Mouse (Mus musculus) midbrain, postnatal 0 days (tissue): ENCODE data around the gene Syngr4. TPM values are rescaled to one million over a fixed set of nuclear protein-coding genes. Genes with fewer than 3 reads are reported as not detected.

Experiments used
- ATAC-seq: fragments of 200-750 bp; cut with Nextera tagmentation; 2 replicates; pipeline ENCODE4 v1.8.0; 2017; ENCODE audit warnings: moderate number of reproducible peaks, mild to moderate bottlenecking, moderate TSS enrichment, moderate library complexity; ENCODE audit not compliant: low FRiP score
- DNase-seq: peaks from one replicate; pipeline ENCODE4 v3.0.0-alpha.2; 2015; ENCODE audit warnings: low spot score
- H3K27ac ChIP-seq: fragments of 300-500 bp; sonication (generic); 2 replicates; pipeline ENCODE4 v1.5.1; 2014; ENCODE audit warnings: low read depth, mild to moderate bottlenecking, low read length, mixed read lengths
- H3K27me3 ChIP-seq: fragments of 300-500 bp; sonication (generic); 2 replicates; pipeline ENCODE4 v1.6.1; 2014; ENCODE audit warnings: low read length, control low read depth, mixed read lengths; ENCODE audit not compliant: insufficient read depth
- H3K36me3 ChIP-seq: fragments of 300-500 bp; sonication (generic); 2 replicates; pipeline ENCODE4 v1.6.1; 2014; ENCODE audit warnings: low read length, control low read depth, mixed read lengths; ENCODE audit not compliant: insufficient read depth
- H3K4me1 ChIP-seq: fragments of 300-500 bp; sonication (generic); 2 replicates; pipeline ENCODE4 v1.6.1; 2014; ENCODE audit warnings: mild to moderate bottlenecking, control low read depth, antibody characterized with exemption, low read length, mixed read lengths; ENCODE audit not compliant: insufficient read depth
- H3K4me2 ChIP-seq: fragments of 300-500 bp; sonication (generic); 2 replicates; pipeline ENCODE4 v1.6.1; 2014; ENCODE audit warnings: low read depth, mild to moderate bottlenecking, low read length, mixed read lengths; ENCODE audit not compliant: poor library complexity, severe bottlenecking
- H3K4me3 ChIP-seq: fragments of 300-500 bp; sonication (generic); 2 replicates; pipeline ENCODE4 v1.5.1; 2014; ENCODE audit warnings: low read depth, mild to moderate bottlenecking, low read length, moderate library complexity
- H3K9ac ChIP-seq: fragments of 300-500 bp; sonication (generic); replicated peaks from 2 replicates; pipeline ENCODE4 v1.6.1; 2014; ENCODE audit warnings: mild to moderate bottlenecking, low read length, moderate library complexity, mixed read lengths; ENCODE audit not compliant: poor library complexity, severe bottlenecking
- H3K9me3 ChIP-seq: fragments of 300-500 bp; sonication (generic); 2 replicates; pipeline ENCODE4 v1.6.1; 2016; ENCODE audit warnings: low read length, control low read depth
- CTCF ChIP-seq: IDR thresholded peaks from 2 replicates; pipeline ENCODE4 v1.5.1; 2016; ENCODE audit warnings: antibody characterized with exemption, mild to moderate bottlenecking
- WGBS: fragments of 180-500 bp; shearing (Covaris S2); extraction: QIAGEN DNeasy Blood & Tissue Kit; methylation state at CpG from one replicate; pipeline ENCODE4 v1.1.7; 2014; 5-methylcytosine and 5-hydroxymethylcytosine counted together
- polyA plus RNA-seq: library from polyadenylated mRNA; unstranded; fragments of >200 nt; fragmentation: Nextera tagmentation; extraction: Ambion mirVana; gene quantifications from 2 replicates; pipeline ENCODE4 v1.2.1, GENCODE M21; 2015
- total RNA-seq: library from RNA; depleted of rRNA; stranded (reverse); fragments of >200 nt; gene quantifications from 2 replicates; pipeline ENCODE4 v1.2.3, GENCODE M21; 2014

The Syngr4 gene
- total and polyA plus RNA-seq, 2 experiments from 2014 or later = 0.30 TPM; not detected in 1

- Histone ChIP-seq H3K9me3 (no peaks in the 10 kb centered on the region), H3K27ac (no peak overlapping the region), H3K9ac (no peak overlapping the region), H3K27me3 (peaks cover 4% of the 10 kb centered on the region; the same call in 1 of the 2 replicates), H3K4me2 (no peak overlapping the region), H3K4me3 (no peak overlapping the region), H3K4me1 (0 out of 2 replicates have a peak, but pooled peaks cover 2% of the 10 kb centered on the region), H3K36me3 (peaks cover 17% of the 10 kb centered on the region)
- TF ChIP-seq CTCF = no peak
- WGBS = 70% methylated on average over 4 of the region's 4 CpGs
- DNase-seq (no peak), ATAC-seq (no peak)
These were observed 37.5 kb downstream of the Syngr4 start for GRCm38 (mm10) chr7:45859008-45859407.

- ATAC-seq (no peak), DNase-seq (no peak)
- H3K27me3 ChIP-seq = peaks cover 3% of the 10 kb centered on the region; the same call in 1 of the 2 replicates
- peak overlapping the region; percentile 36; the same call in 1 of the 2 replicates for H3K9ac ChIP-seq
- 10% methylated on average over 28 of the region's 30 CpGs for WGBS
- H3K4me3 ChIP-seq = peak overlapping the region; percentile 24
- no peak for TF ChIP-seq CTCF
- H3K4me2 ChIP-seq = peak overlapping the region; percentile 42
- 0 out of 2 replicates have a peak, but pooled peaks cover 2% of the 10 kb centered on the region for H3K4me1 ChIP-seq
- H3K27ac ChIP-seq = peak overlapping the region; percentile 18; the same call in 1 of the 2 replicates
- H3K36me3 ChIP-seq = peaks cover 25% of the 10 kb centered on the region
- no peaks in the 10 kb centered on the region for H3K9me3 ChIP-seq
These were observed 39.3 kb downstream of the Syngr4 start for GRCm38 (mm10) chr7:45856950-45857901.

- Histone ChIP-seq H3K9ac (no peak overlapping the region), H3K36me3 (peaks cover 24% of the 10 kb centered on the region), H3K4me2 (no peak overlapping the region), H3K4me3 (no peak overlapping the region), H3K27me3 (no peaks in the 10 kb centered on the region), H3K4me1 (0 out of 2 replicates have a peak, but pooled peaks cover under 1% of the 10 kb centered on the region), H3K27ac (no peak overlapping the region), H3K9me3 (no peaks in the 10 kb centered on the region)
- no peak for TF ChIP-seq CTCF
- no peak for DNase-seq
- ATAC-seq = no peak
- WGBS = 87% methylated on average over 12 of the region's 12 CpGs
These were observed 43.4 kb downstream of the Syngr4 start for GRCm38 (mm10) chr7:45853089-45853488.

DNA sequence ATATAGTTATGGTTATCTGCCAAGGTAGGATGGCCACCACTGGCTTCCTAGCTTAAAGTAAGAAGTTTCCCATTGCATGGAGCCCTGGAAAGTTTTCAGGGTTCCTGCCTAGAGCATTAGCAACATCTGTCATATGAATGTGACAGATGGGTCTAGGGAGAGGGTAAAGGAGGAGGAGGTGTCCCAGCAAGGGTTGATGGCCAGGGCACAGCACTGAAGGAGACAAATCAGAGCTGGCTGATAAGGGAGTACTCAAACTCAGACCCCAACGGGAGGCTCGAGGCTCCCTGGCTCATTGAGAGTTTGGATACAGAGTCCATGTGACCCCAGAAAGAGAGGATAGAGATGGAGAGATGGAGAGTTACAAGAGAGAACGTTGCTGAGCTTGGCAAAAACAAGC, 45.9 kb downstream of the Syngr4 start:
- 79% methylated on average over 3 of the region's 3 CpGs for WGBS

DNA sequence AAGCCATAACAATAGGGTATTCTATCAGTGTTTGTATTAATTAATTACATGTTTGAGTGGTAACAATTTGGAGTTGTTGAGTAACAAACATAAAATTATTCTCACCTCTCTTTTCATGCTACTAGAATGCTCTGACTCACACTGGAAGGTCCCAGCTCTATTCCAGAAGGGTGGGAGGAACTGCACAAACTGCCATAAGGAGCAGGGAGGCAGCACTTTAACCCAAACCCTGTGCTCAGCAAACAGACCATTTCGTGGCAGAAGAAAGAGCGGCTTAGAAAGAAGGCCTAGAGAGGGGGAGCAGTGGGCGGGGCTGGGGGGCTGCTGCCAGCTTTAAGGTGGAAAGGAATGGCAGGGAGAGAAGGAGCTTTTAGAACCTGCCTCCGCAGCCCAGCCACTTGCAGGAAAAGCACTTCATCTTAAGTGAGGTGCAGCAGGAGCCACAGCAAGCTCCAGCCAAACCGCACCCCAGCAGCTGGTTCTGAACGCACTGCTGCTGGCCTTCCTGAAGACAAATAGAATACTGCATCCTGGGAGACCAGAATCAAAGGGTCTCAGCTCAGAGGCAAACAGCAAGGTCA, 48.0 kb downstream of the Syngr4 start:
- Histone ChIP-seq H3K9me3 (no peaks in the 10 kb centered on the region), H3K27ac (no peak overlapping the region), H3K36me3 (peaks cover 13% of the 10 kb centered on the region), H3K4me3 (no peak overlapping the region), H3K4me1 (no peaks in the 10 kb centered on the region), H3K27me3 (no peaks in the 10 kb centered on the region), H3K4me2 (no peak overlapping the region), H3K9ac (no peak overlapping the region)
- no peak for TF ChIP-seq CTCF
- DNase-seq = no peak
- WGBS = 8% methylated on average over 6 of the region's 6 CpGs
- no peak for ATAC-seq

More for the DNA sequence above, 45.9 kb downstream of the Syngr4 start:
- peaks cover 19% of the 10 kb centered on the region for H3K36me3 ChIP-seq
- no peaks in the 10 kb centered on the region for H3K27me3 ChIP-seq
- H3K9ac ChIP-seq = no peak overlapping the region
- H3K27ac ChIP-seq = no peak overlapping the region
- DNase-seq = no peak
- TF ChIP-seq CTCF = no peak
- H3K4me2 ChIP-seq = no peak overlapping the region
- H3K9me3 ChIP-seq = no peaks in the 10 kb centered on the region
- no peak overlapping the region for H3K4me3 ChIP-seq
- ATAC-seq = no peak
- H3K4me1 ChIP-seq = no peaks in the 10 kb centered on the region
